Mouse (Mus musculus): Measurements from ENCODE around the gene D330020A13Rik.
"Not testable (repeated sequence)": the region's sequence is repeated elsewhere in the genome, so short reads cannot be mapped to it uniquely, and the experiment has no call there.

Gene D330020A13Rik

GRCm38 (mm10) chr6:120294056-120294784 is at the start of gene D330020A13Rik, which contains the start of gene B4galnt3:
TSS of gene D330020A13Rik (plus strand) at chr6:120294364.
TSS of gene B4galnt3 (minus strand) at chr6:120294559.
- peak; percentile 4 for DNase-seq

GRCm38 (mm10) chr6:120246676-120247075 is 47.5 kb upstream of the D330020A13Rik start:
- no peak for DNase-seq

- DNase-seq = no peak
These were observed 44.3 kb upstream of the D330020A13Rik start for GRCm38 (mm10) chr6:120249831-120250230.

GRCm38 (mm10) chr6:120251010-120251409 is 43.2 kb upstream of the D330020A13Rik start:
- no peak for DNase-seq

GRCm38 (mm10) chr6:120252741-120253140 is 41.4 kb upstream of the D330020A13Rik start:
- DNase-seq = no peak

- DNase-seq = no peak
These were observed 39.5 kb upstream of the D330020A13Rik start for GRCm38 (mm10) chr6:120254640-120255039.

- no peak for DNase-seq
These were observed 39.0 kb upstream of the D330020A13Rik start for GRCm38 (mm10) chr6:120255144-120255543.

GRCm38 (mm10) chr6:120255701-120256100 is 38.5 kb upstream of the D330020A13Rik start:
- no peak for DNase-seq

GRCm38 (mm10) chr6:120256431-120256935 is 37.7 kb upstream of the D330020A13Rik start:
- no peak for DNase-seq

GRCm38 (mm10) chr6:120259481-120259880 is 34.7 kb upstream of the D330020A13Rik start:
- DNase-seq = no peak

- no peak for DNase-seq
These were observed 31.2 kb upstream of the D330020A13Rik start for GRCm38 (mm10) chr6:120262886-120263531.

GRCm38 (mm10) chr6:120263608-120264007 is 30.6 kb upstream of the D330020A13Rik start:
- no peak for DNase-seq

- no peak for DNase-seq
These were observed 30.0 kb upstream of the D330020A13Rik start for GRCm38 (mm10) chr6:120264151-120264550.

- no peak for DNase-seq
These were observed 20.0 kb upstream of the D330020A13Rik start for GRCm38 (mm10) chr6:120274181-120274580.

GRCm38 (mm10) chr6:120274887-120275286 is 19.3 kb upstream of the D330020A13Rik start:
- DNase-seq = peak; percentile 7

- DNase-seq = no peak
These were observed 18.9 kb upstream of the D330020A13Rik start for GRCm38 (mm10) chr6:120275301-120275700.

- DNase-seq = no peak
These were observed 17.2 kb upstream of the D330020A13Rik start for GRCm38 (mm10) chr6:120276874-120277449.

- DNase-seq = no peak
These were observed 6.9 kb upstream of the D330020A13Rik start for GRCm38 (mm10) chr6:120287279-120287678.

GRCm38 (mm10) chr6:120288541-120288940 is 5.6 kb upstream of the D330020A13Rik start:
- DNase-seq = no peak

- DNase-seq = no peak
These were observed 4.7 kb upstream of the D330020A13Rik start for GRCm38 (mm10) chr6:120289430-120289829.

GRCm38 (mm10) chr6:120291396-120292009 is 2.7 kb upstream of the D330020A13Rik start:
- no peak for DNase-seq

- peak; percentile 76 for DNase-seq
These were observed 595 bp downstream of the D330020A13Rik start for GRCm38 (mm10) chr6:120294785-120295133.

- DNase-seq = not testable (repeated sequence)
These were observed 2.4 kb downstream of the D330020A13Rik start for GRCm38 (mm10) chr6:120296589-120296988.

Data from lung, postnatal 36 days (tissue).